Mouse (Mus musculus) megakaryocyte progenitor cell, adult 5-6 weeks (primary cell): ENCODE data around the gene Rsph3b. TPM values are rescaled to one million over a fixed set of nuclear protein-coding genes. Genes with fewer than 3 reads are reported as not detected.
A peak's percentile ranks its signal among the peaks of the same experiment; 100 is the strongest.
"Not testable (repeated sequence)": the region's sequence is repeated elsewhere in the genome, so short reads cannot be mapped to it uniquely, and the experiment has no call there.

Experiments
- ATAC-seq: replicated peaks from 2 replicates; pipeline ENCODE4 v1.8.0; 2016; ENCODE audit warnings: mild to moderate bottlenecking, moderate TSS enrichment, inconsistent platforms; ENCODE audit not compliant: poor library complexity
- total RNA-seq, 2 experiments: library from RNA; stranded (forward) in 1 of 2; stranded (reverse) in 1 of 2; fragments of 157-497, 149-512 nt in 1 of 2; fragments of 200-1000 nt in 1 of 2; gene quantifications; 2 replicates each; pipeline versions ENCODE4 v1.2.3 to v1.2.4; 2015 to 2017

The Rsph3b gene
- total RNA-seq (2015) = 30.8 and 30.9 TPM in 2 replicates
- 33.0 and 39.2 TPM in 2 replicates for total RNA-seq (2017)

DNA sequence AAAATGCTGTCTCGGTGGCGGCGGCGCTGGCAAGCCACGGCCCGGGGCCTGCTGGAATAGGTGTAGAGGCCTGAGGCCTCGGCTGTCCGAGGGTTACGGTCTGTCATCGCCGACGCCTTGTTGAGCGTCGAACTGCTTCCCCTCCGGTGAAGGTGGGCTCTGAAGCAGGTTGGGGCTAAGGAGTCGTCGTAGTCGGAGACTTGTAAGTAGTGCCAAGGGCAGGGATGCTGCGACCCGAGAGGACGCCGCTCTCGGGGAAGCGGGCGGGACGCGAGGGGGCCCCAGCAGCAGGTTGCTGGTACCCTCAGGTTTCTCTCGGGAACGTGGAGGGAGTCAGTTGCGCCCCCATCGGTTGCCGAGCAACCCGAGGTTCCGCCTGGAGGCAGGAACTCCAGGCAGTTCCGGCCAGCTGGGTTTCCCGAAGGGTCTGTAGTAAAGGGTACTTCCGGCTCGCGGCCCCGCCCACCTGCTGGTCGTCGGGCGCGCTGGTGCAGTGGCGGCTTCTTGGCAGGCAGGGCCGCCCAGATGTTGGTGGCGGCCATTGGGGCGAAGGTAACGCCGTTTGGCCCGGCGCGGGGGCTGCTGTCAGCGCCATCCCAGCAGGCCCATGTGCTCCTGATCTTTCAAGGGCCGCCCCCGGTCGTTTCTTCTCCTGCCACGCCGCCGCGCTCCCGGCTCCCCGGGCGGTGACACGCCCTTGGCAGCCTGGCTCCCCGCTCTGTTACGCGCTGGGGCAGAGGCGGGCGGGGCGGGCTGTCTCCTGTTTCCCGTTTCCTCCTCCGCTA, at the start of gene Rsph3b:
Rsph3b (minus strand) TSS at position 699 of the 785 bp plus-strand sequence.
- ATAC-seq = peak; percentile 90

DNA sequence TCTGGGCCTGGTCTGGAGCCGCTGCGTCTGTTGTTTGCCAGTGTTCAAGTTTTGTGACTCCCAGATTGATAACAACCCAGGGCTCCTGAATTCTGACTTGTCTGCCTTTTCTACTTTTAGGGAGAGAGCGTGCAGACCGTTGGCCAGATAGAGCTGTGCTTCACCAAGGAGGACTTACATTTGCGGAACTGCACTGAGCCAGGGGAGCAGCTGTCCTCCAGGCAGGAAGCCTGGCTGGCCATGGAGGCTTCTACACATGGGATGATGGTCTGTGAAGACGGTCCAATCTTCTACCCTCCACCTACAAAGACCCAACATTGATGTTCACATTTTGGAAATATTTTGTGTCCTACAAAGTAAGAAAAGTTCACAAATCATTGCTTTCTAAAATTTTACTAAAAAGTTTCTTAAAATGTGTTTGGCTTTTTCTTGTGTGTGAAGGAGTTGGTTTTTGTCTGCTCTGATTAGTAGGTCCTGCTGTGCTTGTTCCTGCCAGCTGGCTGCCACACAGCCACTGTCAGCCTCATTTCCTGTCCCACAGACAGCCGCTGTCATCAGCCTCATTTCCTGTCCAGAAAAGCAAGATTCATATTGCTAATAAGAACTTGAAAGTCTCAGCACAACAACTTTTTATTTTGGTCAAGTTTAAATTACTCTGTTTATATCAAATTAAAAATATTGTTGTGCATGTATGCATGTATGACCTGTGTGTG, 49.5 kb upstream of the Rsph3b start:
- ATAC-seq = 0 out of 2 replicates have a peak, but pooled peaks have one; percentile 26

- ATAC-seq = not testable (repeated sequence)
Observed at GRCm38 (mm10) chr17:6996826-6997225, 48.3 kb upstream of the Rsph3b start.

GRCm38 (mm10) chr17:6995504-6995903, 47.0 kb upstream of the Rsph3b start:
- not testable (repeated sequence) for ATAC-seq

DNA sequence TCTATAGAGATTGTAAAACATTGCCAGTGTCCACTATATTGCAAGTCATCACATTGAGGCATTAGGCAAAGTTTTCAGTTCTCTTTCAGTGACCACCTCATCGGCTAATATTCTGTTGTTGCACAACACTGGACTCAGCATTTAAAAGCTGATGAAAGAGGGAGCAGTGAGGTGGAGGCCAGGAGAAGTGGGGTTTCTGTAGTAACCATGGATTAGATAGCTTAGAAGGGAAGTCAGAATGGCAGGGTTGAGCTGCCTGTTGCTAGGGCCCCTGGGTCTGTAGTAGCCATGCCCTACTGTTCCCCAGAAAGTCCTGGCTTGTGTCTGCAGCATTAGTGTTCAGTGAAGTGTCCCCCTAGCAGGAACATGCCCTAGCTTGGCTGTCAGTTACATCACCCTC, 37.6 kb upstream of the Rsph3b start:
- ATAC-seq = peak; percentile 81

GRCm38 (mm10) chr17:6980144-6980543, 31.7 kb upstream of the Rsph3b start:
- not testable (repeated sequence) for ATAC-seq

DNA sequence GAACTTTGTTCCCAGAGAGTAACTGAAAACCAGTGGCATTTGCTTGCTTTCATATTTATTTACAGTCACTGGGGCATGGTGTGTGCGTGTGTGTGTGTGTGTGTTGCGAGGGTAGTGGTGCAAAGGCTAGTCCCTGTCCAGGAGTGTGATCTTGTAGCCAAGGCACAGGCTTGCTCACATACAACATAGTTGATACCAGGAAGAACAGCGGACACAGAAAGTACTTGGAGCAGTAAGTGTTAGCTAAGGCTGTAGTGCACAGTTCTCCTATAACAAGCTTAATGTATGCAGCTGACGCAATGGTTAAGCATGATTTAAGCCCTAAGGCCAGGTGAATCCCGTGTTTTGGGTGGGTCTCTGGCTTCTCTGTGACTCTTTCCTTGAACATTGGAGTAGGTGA, 30.9 kb upstream of the Rsph3b start:
- 0 out of 2 replicates have a peak, but pooled peaks have one; percentile 6 for ATAC-seq

- peak; percentile 97 for ATAC-seq
Observed at GRCm38 (mm10) chr17:6978287-6979248, 30.1 kb upstream of the Rsph3b start, which contains the start of gene Gm49721. Gene Gm49721, plus strand, starts transcription at chr17:6978904.

GRCm38 (mm10) chr17:6974985-6975384, 26.5 kb upstream of the Rsph3b start:
- ATAC-seq = not testable (repeated sequence)

DNA sequence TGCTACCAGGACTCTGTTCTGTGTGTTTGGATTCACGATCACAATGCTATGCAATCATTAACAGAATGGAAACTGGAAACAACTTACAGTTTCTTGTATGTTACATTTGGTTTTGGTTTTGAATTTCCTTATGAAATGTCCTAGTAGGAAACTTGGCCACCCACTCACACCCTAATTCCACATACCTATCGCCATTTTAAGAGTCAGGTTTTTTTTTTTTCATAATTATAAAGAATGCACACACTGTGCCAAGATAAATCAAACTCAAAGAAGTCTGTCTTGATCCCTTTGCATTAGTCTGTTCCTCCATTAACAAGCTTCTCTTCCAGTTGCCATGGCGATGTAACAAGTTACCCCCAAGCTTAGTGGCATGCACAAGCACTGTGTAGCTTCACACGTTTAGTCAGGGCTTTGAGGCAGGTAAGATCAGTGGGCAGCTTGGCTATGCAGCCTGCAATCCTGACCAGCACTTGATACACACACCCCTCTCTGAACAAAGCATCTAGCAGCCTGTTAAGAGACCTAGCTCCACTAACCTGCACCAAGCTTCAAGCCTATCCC, 24.4 kb upstream of the Rsph3b start:
- not testable (repeated sequence) for ATAC-seq

DNA sequence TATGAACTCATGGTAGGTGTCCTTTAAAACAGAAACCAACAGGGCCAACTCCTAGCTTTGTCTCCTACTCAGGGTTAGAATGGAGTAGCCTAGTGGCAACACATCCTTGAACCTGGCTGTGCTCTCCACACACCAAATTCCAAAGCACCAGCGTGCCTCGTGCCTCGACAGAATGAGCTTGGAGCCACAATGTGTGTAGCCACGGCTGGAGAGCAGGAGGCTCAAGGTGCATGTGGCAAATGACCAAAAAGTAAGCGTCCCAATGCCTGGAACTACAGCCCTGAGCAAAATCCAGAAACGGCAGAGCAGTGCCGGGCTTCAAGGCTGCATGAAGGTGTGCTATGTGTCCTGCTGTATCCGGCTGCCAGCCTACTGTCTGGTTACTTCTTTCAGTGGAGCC, 22.8 kb upstream of the Rsph3b start:
- ATAC-seq = not testable (repeated sequence)

DNA sequence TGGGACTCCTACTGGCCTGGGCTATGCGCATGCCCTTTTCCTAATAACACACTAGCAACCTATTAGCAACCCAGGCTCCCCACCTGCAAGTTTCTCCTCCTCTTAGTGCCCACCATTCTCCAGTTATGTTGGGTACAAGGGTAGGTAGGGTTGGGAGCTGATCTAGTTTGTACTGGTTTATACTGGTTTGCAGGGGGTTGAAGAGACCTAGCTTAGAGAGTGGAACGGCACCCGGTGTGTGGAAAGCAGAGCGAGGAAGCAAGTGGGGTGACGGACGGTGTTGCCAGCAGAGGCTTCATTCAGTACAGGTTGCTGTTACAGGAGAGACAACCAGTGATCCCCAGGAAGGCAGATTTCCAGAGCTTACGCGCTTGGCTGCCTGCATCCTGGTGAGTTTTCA, 21.9 kb upstream of the Rsph3b start, which contains the start of gene Rnaset2b:
Rnaset2b (plus strand) TSS at position 301 of the 400 bp plus-strand sequence.
- not testable (repeated sequence) for ATAC-seq

GRCm38 (mm10) chr17:6967673-6968072, 19.2 kb upstream of the Rsph3b start:
- peak; percentile 83 for ATAC-seq

DNA sequence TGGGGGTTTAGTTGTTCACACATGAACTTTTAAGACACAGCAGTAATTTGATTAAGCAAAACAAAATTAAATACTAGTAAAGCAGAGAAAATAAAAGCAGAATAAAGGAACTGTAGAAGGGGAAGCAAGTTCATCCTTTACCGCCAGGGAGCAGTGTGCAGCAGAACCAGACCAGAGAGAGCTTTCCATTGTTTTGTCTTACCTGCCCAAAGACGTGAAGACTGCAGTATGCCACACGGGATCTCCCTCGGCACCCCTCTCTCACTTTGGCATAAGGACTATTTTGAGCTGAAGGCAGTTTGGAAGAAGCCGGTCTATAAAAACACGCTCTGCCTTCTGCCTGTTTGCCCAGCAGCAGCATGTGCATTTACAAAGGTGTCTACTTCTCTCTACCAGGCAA, 16.9 kb upstream of the Rsph3b start:
- ATAC-seq = 0 out of 2 replicates have a peak, but pooled peaks have one; percentile 15

DNA sequence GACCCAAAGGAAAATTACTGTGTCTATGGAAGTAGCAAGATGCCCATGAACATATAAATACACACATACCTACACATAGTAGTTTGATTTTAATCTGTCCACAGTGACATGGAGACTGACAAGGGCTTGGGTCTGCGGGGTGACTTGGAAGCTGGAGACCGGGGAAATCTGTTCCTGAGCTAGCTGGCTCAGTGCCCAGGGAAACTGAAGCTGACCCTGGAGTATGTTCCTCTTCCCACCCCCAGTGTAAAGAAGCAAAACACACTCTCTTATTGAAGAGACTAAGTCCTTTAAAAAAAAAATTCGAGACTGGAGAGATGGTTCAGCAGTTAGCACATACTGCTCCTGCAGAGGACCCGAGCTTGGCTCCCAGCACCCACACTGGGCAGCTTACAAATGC, 14.5 kb upstream of the Rsph3b start:
- not testable (repeated sequence) for ATAC-seq

GRCm38 (mm10) chr17:6962339-6962738, 13.9 kb upstream of the Rsph3b start:
- ATAC-seq = not testable (repeated sequence)

DNA sequence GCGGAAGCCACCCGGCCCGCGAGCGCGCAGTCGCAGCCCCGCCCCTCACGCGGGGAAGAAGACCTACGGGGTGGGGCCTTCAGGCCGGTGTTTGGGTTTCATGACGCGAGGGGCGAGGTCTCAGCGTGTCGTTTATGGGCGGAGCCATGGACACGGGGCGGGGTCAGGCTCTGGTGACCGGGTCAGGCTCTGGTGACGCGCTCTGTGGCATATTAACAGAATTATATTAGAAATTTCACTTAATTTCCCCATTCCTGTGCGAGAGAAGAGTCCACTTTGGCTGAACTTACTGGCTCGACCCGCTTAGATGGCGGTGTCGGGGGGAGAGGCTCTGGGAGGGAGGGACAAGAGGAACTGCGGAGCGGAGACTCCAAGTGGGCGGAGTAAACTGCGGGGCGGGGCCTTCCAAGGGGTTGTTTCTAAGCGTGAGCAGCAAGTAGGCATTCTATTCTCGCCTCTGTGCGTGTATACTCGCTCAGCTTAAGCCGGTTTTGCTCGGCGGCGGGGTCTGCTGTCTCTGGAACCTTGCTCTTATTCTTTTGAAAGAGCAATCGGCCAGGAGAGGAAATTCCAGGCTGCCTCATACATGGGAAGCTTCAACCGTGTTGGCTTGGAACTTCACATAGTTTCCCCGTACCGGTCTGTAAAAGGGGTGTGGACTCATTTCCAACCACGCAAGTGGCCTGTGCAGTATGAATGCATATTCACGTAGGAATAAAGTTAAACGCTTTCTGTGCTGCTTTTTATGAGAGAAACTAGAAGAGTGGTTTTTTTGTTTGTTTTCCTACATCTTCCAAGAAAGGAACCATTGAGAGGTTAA, 12.9 kb upstream of the Rsph3b start:
- peak; percentile 82 for ATAC-seq

- not testable (repeated sequence) for ATAC-seq
Observed at GRCm38 (mm10) chr17:6960776-6961175, 12.3 kb upstream of the Rsph3b start, which contains the start of gene Tagap1. Gene Tagap1, minus strand, starts transcription at chr17:6961156.

GRCm38 (mm10) chr17:6960349-6960748, 11.9 kb upstream of the Rsph3b start:
- not testable (repeated sequence) for ATAC-seq
